Mouse (Mus musculus) forebrain, embryonic 14.5 days (tissue): ENCODE measurements around the gene Tesc. TPM values are rescaled to one million over a fixed set of nuclear protein-coding genes. Genes with fewer than 3 reads are reported as not detected.
A peak's percentile ranks its signal among the peaks of the same experiment; 100 is the strongest.

Experiments used
- ATAC-seq: fragments of 200-750 bp; cut with Nextera tagmentation; 2 replicates; pipeline ENCODE4 v1.8.0; 2017; ENCODE audit warnings: mild to moderate bottlenecking, moderate library complexity
- DNase-seq: peaks from one replicate; pipeline ENCODE4 v3.0.0-alpha.2; 2015; ENCODE audit warnings: low spot score
- H3K27ac ChIP-seq: fragments of 300-500 bp; sonication (generic); 2 replicates; pipeline ENCODE4 v1.5.1; 2014; ENCODE audit warnings: low read depth, mild to moderate bottlenecking, control low read depth, low read length, moderate library complexity
- H3K27me3 ChIP-seq: fragments of 300-500 bp; sonication (generic); replicated peaks from 2 replicates; pipeline ENCODE4 v1.6.1; 2014; ENCODE audit warnings: low read length, control low read depth, mixed read lengths; ENCODE audit not compliant: control insufficient read depth, insufficient read depth
- H3K36me3 ChIP-seq: fragments of 300-500 bp; sonication (generic); 2 replicates; pipeline ENCODE4 v1.6.1; 2014; ENCODE audit warnings: low read length, control low read depth; ENCODE audit not compliant: control insufficient read depth, insufficient read depth
- H3K4me1 ChIP-seq: fragments of 300-500 bp; sonication (generic); 2 replicates; pipeline ENCODE4 v1.6.1; 2014; ENCODE audit warnings: antibody characterized with exemption, low read length, control low read depth; ENCODE audit not compliant: control insufficient read depth, insufficient read depth
- H3K4me2 ChIP-seq: fragments of 300-500 bp; sonication (generic); 2 replicates; pipeline ENCODE4 v1.6.1; 2014; ENCODE audit warnings: mild to moderate bottlenecking, control low read depth, low read length
- H3K4me3 ChIP-seq: fragments of 300-500 bp; sonication (generic); 2 replicates; pipeline ENCODE4 v1.5.1; 2014; ENCODE audit warnings: low read depth, low read length, control low read depth
- H3K9ac ChIP-seq: fragments of 300-500 bp; sonication (generic); 2 replicates; pipeline ENCODE4 v1.6.1; 2014; ENCODE audit warnings: mild to moderate bottlenecking, low read length, control low read depth, moderate library complexity
- H3K9me3 ChIP-seq: fragments of 300-500 bp; sonication (generic); replicated peaks from 2 replicates; pipeline ENCODE4 v1.6.1; 2016; ENCODE audit warnings: low read length, control low read depth, mixed read lengths; ENCODE audit not compliant: control insufficient read depth
- WGBS: fragments of 180-500 bp; shearing (Covaris S2); extraction: QIAGEN DNeasy Blood & Tissue Kit; methylation state at CpG from one replicate; pipeline ENCODE4 v1.1.7; 2014; 5-methylcytosine and 5-hydroxymethylcytosine counted together
- polyA plus RNA-seq: library from polyadenylated mRNA; unstranded; fragments of >200 nt; fragmentation: Nextera tagmentation; extraction: Ambion mirVana; gene quantifications from 2 replicates; pipeline ENCODE4 v1.2.1, GENCODE M21; 2014

The Tesc gene
- polyA plus RNA-seq, 1 experiment from 2014 or later = 8.0 TPM

DNA sequence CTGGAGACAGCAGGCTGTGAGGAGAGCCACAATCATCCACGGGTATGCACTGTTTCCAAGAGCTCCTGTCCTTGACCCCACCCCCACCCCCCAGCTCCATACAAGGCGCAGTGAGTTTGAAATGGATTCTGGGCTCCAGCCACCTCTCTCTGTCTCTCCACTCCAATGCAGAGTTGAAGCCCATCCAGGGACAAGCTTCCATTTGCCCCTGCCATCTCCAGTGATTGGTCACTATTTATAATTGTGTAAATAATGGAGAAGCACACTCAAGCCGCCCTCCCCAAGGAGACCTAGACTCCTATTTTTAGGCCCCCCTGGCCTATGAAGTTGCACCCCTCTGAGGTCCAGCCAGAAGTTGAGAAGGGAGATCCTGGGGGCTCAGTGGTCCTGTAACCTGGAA is 4.5 kb upstream of the Tesc start:
- no peak overlapping the region for H3K4me3 ChIP-seq
- peaks cover 28% of the 10 kb centered on the region for H3K27me3 ChIP-seq
- H3K4me2 ChIP-seq = no peak overlapping the region
- DNase-seq (no peak), ATAC-seq (no peak)
- no peaks in the 10 kb centered on the region for H3K36me3 ChIP-seq
- 79% methylated on average over 3 of the region's 3 CpGs for WGBS
- no peak overlapping the region for H3K9ac ChIP-seq
- no peaks in the 10 kb centered on the region for H3K9me3 ChIP-seq
- H3K4me1 ChIP-seq = peaks cover 15% of the 10 kb centered on the region
- no peak overlapping the region for H3K27ac ChIP-seq

DNA sequence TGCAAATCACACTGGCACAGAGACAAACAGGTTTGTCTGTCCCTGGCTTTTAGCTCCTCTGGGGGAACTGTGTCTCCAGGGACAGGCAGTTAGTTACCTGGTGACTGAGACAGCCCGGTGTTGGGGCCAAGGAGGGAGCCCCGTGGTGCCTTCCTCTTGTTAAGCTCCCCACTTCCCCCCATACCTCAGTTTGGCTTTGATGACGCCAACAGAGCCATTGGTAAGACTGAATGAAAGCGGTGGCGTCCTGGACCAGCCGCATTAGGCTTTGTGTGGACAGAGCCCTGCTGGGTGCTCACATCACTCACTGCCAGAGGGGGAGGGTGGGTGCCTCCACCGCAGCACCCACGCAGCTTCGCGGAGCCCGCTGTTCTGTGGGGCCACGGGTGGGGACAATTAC is 1.7 kb upstream of the Tesc start:
- H3K4me3 ChIP-seq = no peak overlapping the region
- peaks cover 22% of the 10 kb centered on the region for H3K4me1 ChIP-seq
- H3K27ac ChIP-seq = no peak overlapping the region
- no peak for ATAC-seq
- H3K27me3 ChIP-seq = peaks cover 48% of the 10 kb centered on the region
- no peak overlapping the region for H3K4me2 ChIP-seq
- no peaks in the 10 kb centered on the region for H3K9me3 ChIP-seq
- H3K36me3 ChIP-seq = no peaks in the 10 kb centered on the region
- DNase-seq = no peak
- H3K9ac ChIP-seq = no peak overlapping the region
- 3% methylated on average over 12 of the region's 12 CpGs for WGBS

DNA sequence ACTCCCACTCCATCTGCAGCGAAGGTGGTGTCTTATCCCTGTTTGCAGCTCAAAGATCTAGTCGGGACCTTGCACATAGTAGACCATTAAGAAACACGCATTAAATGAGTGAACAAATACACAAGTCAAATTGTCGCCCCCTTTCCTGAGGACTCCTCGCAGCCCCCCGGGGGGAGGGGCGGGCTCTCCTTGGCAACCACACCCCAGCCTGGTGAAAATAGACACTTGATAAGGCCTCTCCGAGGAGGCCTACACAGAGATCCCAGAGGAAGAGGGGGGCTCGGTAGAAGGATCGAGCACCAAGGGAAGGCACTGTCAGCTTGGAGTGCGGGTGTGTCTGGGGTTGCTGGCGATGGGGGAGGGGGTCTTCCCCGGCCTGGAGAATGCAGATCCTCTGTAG is 1.2 kb upstream of the Tesc start:
- Histone ChIP-seq H3K4me1 (peaks cover 22% of the 10 kb centered on the region), H3K9ac (no peak overlapping the region), H3K4me2 (no peak overlapping the region), H3K9me3 (no peaks in the 10 kb centered on the region), H3K36me3 (no peaks in the 10 kb centered on the region), H3K4me3 (no peak overlapping the region), H3K27ac (no peak overlapping the region), H3K27me3 (peaks cover 48% of the 10 kb centered on the region)
- no peak for DNase-seq
- no peak for ATAC-seq
- under 1% methylated on average over 13 of the region's 13 CpGs for WGBS

DNA sequence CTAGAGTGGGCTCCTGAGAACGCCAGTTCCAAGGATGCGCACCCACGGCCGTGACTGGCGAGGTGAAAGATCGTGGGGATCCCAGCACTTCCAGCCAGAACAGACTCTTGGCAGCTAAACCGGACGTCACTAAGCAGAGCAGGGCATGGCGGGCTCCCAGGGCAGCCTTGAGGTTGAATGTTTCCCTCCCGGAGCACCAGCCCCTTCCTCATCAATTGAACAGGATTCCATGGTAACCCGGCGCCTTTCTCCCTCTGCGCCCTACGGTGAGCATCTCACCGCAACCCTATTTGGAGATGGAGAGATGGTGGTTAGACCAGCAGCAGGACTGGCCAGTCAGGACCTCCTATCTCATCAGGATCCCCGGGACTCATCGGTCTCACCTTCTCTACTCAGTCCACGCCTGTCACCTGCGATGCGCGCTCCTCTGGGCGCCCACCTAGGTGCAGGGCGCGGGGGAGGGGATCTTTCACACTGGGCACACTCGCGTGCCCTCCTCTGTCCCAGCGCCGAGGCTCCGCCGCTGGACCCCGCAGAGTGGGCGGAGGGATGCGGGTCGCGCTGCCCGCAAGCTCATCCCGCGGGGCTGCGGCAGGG is 344 bp upstream of the Tesc start:
- H3K4me3 ChIP-seq = peak overlapping the region; percentile 59
- H3K27ac ChIP-seq = no peak overlapping the region
- WGBS = 1% methylated on average over 34 of the region's 39 CpGs
- peaks cover 22% of the 10 kb centered on the region for H3K4me1 ChIP-seq
- H3K27me3 ChIP-seq = peaks cover 48% of the 10 kb centered on the region
- no peak for DNase-seq
- peak overlapping the region; percentile 62 for H3K9ac ChIP-seq
- peak overlapping the region; percentile 99 for H3K4me2 ChIP-seq
- H3K36me3 ChIP-seq = no peaks in the 10 kb centered on the region
- H3K9me3 ChIP-seq = no peaks in the 10 kb centered on the region
- 0 out of 2 replicates have a peak, but pooled peaks have one; percentile 21 for ATAC-seq

DNA sequence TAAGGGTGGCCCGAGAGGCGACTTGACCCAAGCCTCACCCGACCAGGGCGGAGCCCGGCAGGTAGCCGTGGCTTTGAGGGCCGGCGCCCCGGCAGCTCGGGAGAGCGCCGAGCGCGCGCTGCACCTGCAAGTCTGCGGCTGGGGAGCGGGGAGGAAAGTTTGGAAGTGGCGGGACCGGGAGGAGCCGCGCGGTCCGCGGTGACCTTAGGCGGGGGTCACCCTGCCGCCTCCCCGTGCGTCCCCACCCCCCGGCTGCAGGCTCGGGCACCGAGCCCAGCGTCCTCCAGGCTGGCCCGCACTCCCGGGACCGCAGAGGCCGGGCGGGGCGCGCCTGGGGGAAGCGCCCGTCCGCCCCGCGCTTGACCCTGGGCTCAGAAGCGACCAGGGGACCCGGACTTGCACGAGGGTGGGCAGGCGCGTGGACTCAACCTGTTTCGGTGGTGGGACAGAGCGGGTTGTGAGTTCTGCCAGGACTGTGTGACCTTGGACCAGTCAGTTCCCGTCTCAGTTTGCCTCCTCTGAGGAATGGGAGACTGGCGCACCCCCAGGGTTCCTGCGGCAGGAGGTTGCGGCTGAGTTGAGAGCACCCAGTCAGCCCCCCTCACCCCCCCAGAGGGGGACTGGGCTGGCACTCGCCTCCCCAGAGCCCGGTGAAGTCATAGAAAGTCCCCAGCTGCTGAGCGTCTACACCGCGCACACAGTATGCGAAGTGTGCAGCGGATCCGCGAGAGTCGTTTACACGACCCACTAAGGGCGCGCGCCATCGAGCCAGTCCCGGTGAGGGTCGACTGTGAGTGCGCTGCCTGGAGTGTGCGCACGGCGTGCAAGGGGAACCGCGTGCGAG is 870 bp downstream of the Tesc start:
- Histone ChIP-seq H3K4me1 (peaks cover 22% of the 10 kb centered on the region), H3K36me3 (no peaks in the 10 kb centered on the region), H3K27me3 (peaks cover 48% of the 10 kb centered on the region), H3K9ac (peak overlapping the region; percentile 62), H3K9me3 (no peaks in the 10 kb centered on the region), H3K27ac (no peak overlapping the region), H3K4me3 (peak overlapping the region; percentile 59), H3K4me2 (peak overlapping the region; percentile 99)
- no peak for DNase-seq
- ATAC-seq = peak; percentile 11; the same call in 1 of the 2 replicates
- WGBS = 1% methylated on average over 72 of the region's 79 CpGs

DNA sequence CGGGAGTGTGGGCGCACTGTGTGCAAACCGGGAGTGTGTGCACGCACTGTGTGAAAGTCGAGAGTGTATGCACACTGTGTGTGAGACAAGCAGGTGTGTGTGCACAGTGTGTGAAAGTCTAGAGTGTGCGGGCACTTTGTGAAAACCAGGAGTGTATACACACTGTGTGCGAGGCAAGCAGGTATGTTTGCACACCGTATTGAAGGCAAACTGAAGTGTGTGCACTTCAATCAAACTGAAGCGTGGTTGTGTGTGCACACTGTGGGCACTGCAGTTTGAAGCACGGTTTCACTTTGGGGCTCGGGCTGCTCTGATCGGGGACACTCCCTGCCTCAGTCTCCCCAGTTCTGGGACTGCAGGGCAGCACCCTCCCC is 1.5 kb downstream of the Tesc start:
- Histone ChIP-seq H3K36me3 (no peaks in the 10 kb centered on the region), H3K4me1 (peaks cover 22% of the 10 kb centered on the region), H3K4me3 (peak overlapping the region; percentile 59), H3K9ac (no peak overlapping the region), H3K9me3 (no peaks in the 10 kb centered on the region), H3K4me2 (peak overlapping the region; percentile 99), H3K27me3 (peaks cover 48% of the 10 kb centered on the region), H3K27ac (no peak overlapping the region)
- DNase-seq (no peak), ATAC-seq (no peak; the same call in 1 of the 2 replicates)
- WGBS = 7% methylated on average over 12 of the region's 12 CpGs

DNA sequence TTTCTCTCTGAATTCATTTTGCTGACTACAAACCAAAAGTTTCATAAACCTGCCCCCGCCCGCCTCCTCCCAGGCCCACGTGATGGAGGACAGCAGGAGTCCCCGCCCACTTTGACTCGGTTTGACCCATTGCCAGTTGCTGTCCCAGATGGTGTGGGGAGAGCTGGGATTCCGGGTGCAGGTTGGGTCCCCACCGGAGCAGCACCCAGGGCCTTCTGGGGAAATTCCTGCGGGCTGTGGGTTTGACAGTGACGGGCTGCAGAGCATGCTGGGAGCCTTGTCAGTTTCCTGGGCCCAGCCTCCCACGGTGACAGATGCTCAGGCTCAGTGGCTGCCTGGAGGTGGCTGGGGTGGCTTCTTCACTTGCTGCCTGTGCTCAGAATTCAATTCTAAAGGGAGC is 1.9 kb downstream of the Tesc start:
- peak; percentile 69 for DNase-seq
- H3K27ac ChIP-seq = no peak overlapping the region
- peak overlapping the region; percentile 59 for H3K4me3 ChIP-seq
- no peaks in the 10 kb centered on the region for H3K9me3 ChIP-seq
- peaks cover 22% of the 10 kb centered on the region for H3K4me1 ChIP-seq
- H3K27me3 ChIP-seq = peaks cover 48% of the 10 kb centered on the region
- peak overlapping the region; percentile 99 for H3K4me2 ChIP-seq
- peak; percentile 49 for ATAC-seq
- no peak overlapping the region for H3K9ac ChIP-seq
- WGBS = 4% methylated on average over 10 of the region's 10 CpGs
- H3K36me3 ChIP-seq = no peaks in the 10 kb centered on the region

DNA sequence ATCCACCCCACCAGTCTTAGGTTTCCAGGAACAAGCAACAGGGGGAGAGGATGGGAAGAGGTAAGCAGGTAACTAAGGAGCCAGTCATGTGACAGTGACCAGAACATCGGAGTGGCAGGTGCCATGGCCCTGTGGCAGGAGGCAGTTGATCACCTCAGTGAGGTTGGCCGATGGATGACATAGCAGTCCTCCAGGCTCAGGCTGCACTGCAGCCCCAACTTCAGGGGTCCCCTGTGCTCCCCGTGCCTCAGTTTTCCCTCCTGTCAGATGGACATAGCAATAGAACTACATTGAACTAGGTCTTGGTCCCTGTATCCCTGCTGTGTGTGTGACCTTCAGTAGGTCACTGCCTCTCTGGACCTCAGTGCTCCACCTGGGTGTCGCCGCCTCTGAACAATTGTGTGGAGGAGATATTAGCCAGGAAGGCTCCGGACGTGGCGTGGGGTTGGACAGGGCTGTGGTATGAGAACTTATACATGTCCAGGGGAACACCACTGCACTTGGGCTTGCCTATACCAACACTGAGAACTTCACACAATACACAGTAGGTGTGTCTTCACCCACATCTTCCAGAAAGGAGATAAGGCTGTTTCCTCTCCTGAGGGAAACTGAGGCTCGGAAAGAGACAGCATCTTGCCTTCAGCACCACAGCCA is 2.6 kb downstream of the Tesc start:
- Histone ChIP-seq H3K27me3 (peaks cover 48% of the 10 kb centered on the region), H3K9me3 (no peaks in the 10 kb centered on the region; the same call in 1 of the 2 replicates), H3K4me1 (peaks cover 22% of the 10 kb centered on the region), H3K4me2 (no peak overlapping the region), H3K4me3 (no peak overlapping the region), H3K9ac (no peak overlapping the region), H3K27ac (no peak overlapping the region), H3K36me3 (no peaks in the 10 kb centered on the region)
- DNase-seq = no peak
- WGBS = 89% methylated on average over 9 of the region's 9 CpGs
- no peak for ATAC-seq
